Mouse (Mus musculus): ENCODE measurements around the gene Ppm1h.

Gene Ppm1h

DNA sequence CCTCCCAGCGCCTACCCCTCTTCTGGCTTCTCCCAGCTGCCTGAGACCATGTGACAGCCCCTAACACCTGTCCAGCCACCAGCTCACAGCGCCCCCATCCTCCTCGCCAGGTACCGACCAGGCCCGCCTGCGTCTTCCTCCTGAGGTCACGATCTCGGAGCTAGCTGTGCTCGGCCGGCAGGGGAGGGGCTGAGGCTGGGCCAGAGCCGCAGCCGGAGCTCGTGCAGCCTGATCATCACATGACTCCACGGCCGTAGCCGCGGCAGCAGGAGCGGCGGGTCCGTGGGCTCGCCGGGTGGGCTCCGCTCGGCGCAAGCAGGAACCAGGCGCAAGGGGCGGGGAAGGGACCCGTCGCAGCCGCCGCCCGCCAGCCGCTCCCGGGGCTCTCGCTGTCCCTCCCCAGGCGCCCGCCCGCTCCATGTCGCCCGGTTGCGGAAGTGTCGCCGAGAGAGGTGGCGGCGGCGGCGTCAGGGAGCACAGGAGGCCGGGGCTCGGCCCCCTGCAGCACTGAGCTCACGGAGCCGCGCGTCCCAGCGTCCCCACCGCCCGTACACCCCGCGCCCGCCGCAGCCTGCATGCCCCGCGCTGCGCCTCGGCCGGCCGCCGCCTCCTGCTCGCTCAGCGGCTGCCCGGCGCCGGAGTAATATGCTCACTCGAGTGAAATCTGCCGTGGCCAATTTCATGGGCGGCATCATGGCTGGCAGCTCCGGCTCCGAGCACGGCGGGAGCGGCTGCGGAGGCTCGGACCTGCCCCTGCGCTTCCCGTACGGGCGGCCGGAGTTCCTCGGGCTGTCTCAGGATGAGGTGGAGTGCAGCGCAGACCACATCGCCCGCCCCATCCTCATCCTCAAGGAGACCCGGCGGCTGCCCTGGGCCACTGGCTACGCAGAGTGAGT is at the start of gene Ppm1h:
Gene Ppm1h (plus strand): TSS at position 222 of the 896 bp plus-strand sequence.
- under 1% methylated on average over 79 of the region's 94 CpGs for WGBS

DNA sequence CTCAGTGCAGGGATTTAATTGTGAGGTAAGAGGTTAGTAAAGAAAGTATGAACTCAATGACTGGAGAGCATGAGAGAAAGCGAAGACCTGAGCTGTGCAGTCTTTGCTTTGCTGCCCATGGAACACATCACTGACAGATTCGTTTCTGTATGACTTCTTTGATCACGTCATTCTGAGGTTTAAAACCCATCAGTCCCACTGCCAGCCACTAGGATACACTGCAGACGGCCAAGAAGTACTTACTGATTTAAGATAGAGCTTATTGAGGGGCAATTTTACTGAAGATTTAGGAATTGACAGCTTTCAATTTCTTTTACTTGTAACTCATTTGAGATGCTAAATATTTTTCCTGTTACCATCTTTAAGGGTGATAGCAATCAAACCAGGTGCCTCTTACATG is 49.6 kb upstream of the Ppm1h start:
- 72% methylated on average over 4 of the region's 4 CpGs for WGBS

DNA sequence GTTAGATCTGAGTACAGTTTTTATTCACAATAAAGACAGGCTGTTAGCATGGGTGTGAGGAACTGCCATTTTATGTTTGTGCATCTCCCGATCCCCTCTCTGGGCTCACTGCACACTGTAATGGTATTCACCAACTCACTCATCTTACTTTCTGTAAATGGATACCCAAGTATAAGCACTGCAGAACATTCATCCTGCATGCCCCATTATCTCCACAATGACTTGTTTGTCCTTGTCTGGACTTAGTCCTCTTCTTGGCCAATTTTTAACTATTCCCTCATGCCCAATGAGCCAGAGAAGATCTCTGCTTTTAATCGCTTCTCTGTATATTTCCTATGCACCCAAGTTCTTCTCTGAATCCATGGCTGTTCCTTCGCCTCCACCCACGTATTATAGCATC is 38.7 kb upstream of the Ppm1h start:
- WGBS, result 94% methylated on average over 4 of the region's 4 CpGs

DNA sequence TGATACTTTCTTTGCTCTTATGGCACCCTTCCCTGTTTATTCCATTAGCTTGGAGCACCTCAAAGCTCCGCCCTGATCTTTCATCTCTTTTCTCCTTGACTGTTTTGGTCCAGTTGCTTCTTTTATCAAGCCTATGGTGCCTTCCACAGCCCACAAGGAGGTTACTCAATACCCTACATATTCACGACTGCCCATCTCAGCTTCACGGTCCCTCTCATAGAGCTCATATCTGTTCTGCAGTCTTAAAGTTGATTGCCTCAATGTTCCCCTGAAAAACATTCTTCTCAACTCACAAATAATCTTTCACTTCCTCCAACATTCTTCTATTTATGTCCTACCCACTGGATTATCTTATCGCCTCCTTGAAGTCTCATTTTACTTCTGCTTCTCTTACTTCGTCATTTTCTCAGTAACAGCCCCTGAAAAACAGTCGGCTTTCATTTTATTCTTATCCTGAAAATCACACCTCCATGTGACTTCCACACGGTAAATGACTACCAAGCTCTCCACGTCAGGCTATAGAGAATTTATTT is 37.2 kb upstream of the Ppm1h start:
- 65% methylated on average over 8 of the region's 8 CpGs for WGBS

DNA sequence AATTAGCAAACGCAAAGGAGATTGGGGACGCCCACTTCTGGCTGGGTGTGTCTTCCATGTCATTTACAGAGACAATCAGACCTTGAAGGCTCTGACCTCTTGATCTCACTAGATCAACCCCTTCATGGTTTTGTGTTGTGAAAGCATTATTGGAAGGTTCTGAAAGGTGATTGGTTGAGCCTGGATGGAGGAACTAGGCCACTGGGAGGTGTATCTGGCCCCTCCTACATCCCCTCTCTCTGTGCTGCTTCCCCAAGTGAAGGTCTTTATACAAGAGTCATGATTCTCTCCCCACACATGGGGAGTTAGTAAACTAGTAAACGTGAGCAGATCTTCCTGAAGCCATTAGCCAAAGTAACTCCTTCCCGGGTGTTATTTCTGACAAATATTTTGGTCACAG is 36.4 kb upstream of the Ppm1h start:
- 88% methylated on average over 4 of the region's 4 CpGs for WGBS

DNA sequence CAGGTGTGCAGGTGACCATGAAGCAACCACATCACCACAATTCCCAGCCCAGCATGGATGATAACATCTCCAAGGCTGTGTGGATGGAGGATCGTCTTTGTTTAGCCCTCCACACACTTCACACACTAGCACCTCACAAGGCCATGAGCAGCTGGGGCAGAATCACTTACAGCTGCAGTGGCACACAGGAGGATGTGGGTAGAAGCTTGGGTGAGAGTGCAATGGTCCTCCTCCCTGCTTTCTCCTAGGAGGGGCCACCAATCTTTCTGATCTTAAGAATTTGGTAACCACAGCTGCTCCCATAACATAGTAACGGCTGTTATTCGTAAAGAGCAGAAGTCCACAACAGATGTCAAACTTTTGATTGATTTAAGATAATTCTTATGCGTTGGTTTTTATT is 26.6 kb upstream of the Ppm1h start:
- WGBS, result 94% methylated on average over 4 of the region's 4 CpGs

DNA sequence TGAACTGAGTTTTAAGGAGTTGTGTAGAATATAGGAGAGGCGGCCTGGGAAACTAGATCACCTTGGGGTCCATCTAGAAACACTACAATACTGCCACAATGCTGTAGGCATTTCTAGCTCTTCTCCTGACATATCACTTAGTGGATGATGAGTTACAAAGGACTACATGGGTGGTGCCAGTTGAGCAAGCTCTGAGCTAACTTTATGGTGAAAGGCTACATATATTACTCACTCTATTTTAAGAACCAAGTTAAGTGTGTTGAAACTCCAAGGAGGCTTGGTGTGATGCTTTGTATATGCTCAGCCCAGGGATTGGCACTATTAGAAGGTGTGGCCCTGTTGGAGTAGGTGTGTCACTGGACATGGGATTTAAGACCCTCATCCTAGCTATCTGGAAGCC is 26.0 kb upstream of the Ppm1h start:
- 97% methylated on average over 1 of the region's 1 CpGs for WGBS

DNA sequence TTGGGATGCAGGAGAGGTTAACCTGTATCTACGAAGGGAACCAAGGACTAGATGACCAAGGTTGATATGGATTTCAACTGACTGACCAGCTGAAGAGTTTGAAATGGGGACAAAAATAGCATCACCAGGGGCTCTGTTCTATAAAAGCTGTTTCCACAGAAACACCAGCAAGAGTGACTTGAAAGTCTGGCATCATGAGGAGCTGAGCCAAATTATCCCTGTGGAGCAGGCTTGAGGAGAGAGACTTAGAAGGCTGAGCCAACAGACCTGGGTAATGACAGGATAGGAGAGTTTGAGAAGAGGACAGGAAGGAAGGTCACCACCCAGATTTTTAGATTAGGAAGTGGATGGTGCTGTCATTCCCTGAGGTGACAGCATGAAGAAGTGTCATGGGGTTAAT is 12.9 kb upstream of the Ppm1h start:
- WGBS, result 78% methylated on average over 1 of the region's 1 CpGs

DNA sequence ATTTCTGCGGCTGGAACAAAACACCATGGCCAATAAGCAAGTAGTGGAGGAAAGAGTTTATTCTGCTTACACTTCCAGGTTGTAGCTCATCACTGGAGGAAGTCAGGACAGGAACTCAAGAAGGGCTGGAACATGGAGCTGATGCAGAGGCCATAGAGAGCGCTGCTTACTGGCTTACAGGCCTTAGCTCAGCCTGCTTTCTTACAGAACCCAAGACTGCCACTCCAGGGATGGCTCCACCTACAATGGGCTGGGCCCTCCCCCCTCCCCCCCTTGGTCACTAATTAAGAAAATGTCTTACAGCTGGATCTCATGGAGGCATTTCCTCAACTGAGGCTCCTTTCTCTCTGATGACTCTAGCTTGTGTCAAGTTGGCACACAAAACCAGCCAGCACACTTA is 7.3 kb upstream of the Ppm1h start:
- 86% methylated on average over 2 of the region's 2 CpGs for WGBS

DNA sequence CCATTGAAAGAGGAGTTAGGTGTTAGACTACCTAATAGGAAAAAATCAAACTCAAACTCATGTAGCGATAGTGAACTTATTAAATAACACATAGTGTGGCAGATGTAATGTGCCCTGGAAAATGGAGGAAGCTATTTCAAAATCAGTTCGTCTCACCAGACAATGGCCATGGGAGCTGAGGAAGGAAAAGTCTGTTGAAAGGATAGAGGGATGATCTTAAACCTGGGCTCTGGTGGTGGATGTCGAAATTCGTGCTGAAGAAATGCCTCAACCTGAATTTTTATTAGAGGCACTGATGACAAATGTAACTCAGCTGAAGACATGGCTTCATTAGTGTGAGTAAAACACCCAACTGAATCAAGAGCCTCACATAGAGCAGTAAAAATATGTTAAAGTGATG is 6.5 kb upstream of the Ppm1h start:
- WGBS, result 89% methylated on average over 4 of the region's 4 CpGs

DNA sequence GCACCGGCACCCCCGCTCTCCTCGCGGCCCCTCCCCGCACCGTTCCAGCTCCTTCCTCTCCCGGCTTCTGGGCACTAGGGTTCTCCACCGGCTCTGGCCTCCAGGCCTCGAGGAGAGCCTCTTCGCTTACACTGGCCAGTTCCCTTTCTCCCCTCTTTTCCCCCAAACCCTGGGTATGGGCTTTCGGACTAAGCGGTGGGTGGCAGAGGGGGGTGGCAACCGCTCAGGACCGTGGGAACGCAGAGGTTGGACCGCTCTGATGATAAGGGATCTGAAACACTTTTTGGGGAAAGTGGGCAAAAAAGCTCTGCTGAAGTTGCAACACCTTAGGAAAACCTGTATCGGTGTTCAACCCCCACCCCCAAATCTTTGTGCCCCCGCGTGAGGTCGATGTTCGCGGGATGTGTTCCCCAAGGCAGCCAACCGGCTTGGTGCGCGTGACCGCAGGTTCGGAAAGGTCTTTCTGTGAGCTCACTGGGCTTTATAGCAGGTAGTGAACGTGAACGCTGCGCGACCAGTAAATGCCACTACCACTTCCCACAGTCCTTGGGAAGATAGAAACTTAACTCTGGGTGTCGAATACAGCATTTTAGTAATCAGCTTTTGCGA is 979 bp downstream of the Ppm1h start:
- WGBS, result under 1% methylated on average over 33 of the region's 33 CpGs

DNA sequence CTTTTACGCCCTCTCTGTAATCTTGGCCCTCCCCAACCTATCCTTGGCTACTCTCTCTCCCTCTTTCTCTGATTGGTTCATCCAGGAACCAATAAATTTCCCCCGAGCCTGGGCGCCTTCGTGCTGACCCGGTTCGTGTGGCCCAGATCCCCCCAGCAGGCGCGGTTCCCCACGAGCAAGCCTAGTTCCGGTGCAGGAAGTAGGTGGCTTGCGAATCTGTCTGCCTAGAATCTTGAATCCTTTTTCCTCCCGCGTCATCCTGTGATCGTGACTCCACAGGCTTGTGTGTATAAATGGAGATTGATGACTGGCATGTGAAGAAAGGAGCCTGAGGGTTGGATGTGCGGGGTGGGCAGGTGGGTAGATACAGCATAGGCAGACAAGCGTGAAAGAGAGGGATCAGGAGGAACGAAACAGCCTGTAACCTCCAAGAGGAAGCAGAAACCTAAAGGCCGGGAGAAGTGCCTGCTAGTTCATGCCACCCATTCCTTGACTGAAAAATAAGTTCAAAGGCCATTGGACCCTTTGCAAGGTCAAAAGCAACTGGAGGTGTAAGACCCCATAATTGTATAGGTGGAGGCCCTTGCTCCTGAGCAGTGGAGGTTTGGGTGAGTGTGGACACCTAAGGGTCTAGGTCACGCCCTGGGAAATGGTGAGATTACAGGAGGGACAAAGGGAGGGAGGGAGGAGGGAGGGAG is 2.0 kb downstream of the Ppm1h start:
- WGBS, result 8% methylated on average over 19 of the region's 19 CpGs

DNA sequence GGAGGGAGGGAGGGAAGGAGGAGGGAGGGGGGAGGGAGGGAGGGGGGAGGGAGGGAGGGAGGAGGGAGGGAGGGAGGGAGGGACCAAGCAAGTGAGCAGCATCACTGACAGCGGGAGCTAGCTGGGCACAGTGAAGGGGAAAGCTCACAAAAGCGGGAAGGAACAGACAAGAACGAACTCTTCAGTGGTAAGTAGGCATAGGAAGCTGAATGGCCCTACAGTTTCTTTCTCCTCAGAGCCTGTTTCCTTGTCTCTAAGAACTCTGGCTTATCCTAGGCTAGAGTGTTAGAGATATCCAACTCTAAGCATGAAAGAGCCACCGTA is 2.5 kb downstream of the Ppm1h start:
- 34% methylated on average over 4 of the region's 4 CpGs for WGBS

DNA sequence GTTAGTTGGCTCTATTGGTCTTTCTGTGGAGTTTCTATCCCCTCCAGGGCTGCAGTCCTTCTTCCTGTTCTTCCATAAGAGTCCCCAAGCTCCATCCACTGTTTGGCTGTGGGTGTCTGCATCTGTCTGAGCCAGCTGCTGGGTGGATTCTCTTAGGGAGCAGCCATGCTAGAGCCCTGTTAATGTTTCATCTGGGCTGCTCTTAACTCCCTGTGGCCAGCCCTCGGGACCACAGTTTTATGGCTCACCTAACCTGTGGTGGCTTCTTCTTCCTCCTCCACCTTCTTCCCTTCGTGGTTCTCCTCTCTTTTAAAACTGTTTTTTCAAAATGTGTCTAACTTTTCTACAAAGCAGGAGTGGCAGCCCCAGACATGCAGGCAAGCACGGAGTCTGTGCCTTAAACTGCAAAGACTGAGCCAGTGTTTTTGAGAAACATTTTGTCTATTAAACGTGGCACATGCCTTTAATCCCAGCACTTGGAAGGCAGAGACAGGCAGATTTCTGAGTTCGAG is 5.3 kb downstream of the Ppm1h start:
- WGBS, result 81% methylated on average over 5 of the region's 5 CpGs

DNA sequence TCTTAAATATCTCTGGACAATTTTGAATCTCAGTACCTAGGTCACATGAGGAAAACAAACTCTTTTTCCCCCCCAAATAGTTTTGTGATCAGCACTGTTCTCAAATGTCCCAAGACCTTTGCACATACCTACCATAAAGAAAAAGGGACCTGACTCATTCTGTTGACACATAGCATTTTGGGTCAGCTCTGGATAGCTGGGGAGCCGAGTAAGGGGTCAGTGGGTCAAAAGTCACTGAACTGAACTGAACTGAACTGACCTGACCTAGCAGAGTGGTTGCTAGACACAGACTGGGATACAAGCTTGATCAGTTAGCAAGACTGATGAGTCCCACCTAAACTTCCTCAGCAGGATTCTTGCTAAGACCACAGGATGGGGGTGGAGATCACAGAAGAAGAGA is 6.7 kb downstream of the Ppm1h start:
- 82% methylated on average over 1 of the region's 1 CpGs for WGBS

DNA sequence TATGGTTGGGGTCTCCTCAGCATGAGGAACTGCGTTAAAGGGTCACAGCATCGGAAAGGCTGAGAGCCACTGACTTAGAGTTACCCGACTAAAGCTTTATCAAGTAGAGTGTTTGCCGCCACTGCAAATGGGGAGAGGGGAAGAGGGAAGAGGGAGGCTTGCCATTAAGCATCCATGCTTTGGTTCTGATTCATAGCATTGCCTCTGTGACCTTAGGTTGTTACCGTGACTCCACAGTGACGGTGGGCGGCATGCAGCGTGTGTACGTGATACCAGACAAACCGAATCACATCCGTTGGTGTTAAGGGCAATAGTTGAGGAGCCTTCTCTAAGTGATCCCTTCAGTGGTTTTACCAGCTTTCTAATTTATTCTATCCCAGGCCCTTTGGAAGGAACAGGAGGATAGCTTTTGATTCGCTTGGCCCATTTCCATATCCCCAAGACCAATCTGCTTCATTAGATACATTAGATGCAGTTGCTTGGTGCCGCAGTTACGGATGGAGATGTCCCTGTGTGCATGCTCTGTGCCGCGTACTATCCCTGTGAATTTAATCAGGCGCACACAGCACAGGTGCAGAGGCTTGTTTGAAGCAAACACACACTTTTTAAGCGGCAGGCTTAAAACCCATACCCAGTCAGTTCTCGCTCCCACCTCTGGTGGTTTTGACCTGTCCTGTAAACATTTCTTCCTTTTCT is 7.4 kb downstream of the Ppm1h start:
- WGBS, result 89% methylated on average over 19 of the region's 19 CpGs

DNA sequence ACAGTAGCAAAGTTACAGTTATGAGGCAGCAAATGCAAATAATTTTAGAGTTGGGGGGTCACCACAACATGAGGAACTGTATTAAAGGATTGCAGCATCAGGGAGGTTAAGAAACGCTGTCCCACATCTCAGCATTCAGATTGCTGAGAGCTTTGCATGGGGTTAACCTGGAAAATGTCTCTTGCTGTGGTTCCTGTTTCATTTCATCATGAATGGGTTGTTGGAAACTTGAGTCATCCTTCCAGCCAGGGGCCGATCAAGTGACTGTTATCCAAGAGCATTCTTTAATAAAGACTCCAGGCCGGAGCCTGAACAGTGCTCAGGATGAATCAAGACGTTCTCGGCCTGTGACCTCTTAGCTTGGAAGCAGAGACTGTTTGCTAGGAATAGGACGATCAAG is 12.1 kb downstream of the Ppm1h start:
- 88% methylated on average over 6 of the region's 6 CpGs for WGBS

DNA sequence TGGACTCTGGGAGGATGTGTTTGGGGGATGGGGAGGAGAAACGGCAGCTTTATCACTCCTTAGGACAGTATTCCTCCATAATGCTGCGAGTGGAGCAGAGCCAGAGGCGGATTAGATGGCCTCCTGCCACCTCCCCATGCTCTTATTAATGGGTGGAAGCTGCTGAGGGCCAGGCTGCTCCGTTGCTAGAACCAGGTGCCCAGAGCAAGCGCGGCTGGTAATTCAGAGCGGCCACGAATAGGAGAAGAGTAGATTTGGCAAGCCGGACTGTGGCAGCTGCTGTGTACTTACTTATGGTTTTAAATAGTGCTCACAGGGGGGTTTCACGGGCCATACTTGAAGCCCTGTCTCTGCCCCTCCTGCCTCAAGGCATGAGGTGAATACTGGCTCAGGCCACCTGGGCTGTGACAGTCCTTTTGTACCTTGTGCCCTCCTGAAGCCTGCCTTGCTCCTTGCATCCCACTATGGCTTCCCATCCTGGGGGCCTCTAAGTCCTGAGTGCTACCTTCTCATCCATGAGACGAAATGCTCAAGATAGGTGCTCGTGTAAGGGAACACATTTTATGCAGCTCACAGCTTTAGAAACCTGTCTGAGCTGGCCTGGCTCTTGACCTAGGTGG is 14.7 kb downstream of the Ppm1h start:
- WGBS, result 38% methylated on average over 12 of the region's 12 CpGs

DNA sequence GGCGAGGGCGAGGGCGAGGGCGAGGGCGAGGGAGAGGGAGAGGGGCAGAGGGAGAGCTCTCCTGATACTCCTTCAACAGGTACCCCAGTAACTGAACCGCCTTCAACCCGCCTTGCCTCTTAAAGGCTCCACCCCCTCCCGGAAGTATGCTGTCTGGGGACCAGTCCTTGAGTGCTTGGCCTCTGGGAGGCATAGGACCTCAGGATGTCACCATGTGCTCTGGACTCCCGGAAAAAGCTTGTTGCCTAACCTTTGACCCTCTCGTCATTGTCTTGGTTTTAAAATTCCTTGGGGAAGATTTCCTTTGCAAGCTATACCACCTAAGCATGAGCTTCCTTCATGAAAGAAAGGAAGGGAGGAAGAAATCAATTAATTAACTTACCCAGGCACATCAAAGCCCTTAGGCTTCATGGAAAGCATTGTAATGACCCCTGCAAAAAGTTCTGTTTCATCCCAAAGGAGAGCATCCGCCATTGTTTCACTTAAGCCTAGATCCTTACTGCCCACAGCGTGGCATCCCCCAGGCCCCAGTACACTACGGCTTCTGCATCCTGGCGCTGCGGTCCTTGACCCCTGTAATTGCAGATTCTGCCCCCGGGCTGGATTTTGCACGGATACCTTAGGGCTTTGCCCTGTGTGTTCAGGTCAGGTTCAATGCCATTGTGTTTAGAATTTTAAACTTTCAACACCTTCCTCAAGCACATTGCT is 15.5 kb downstream of the Ppm1h start:
- 85% methylated on average over 17 of the region's 17 CpGs for WGBS

DNA sequence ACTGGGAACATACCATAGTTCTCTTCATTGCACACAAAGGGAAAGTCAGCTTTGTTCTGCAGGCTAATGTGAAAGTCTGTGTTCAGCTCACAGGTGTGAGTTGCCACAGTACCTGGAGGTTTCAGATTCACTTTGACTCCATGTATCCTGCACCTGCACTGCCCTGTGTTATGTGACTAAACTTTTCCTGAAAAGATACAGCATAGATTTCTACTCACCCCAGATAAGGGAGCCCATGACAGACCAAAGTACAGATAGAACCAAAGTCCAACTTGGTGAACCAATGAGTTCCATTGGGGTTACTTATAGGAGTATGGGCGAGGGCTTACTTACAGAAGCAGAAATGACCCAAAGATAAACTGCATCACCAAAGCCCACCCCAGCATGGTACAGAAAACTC is 17.8 kb downstream of the Ppm1h start:
- WGBS, result 100% methylated on average over 1 of the region's 1 CpGs

DNA sequence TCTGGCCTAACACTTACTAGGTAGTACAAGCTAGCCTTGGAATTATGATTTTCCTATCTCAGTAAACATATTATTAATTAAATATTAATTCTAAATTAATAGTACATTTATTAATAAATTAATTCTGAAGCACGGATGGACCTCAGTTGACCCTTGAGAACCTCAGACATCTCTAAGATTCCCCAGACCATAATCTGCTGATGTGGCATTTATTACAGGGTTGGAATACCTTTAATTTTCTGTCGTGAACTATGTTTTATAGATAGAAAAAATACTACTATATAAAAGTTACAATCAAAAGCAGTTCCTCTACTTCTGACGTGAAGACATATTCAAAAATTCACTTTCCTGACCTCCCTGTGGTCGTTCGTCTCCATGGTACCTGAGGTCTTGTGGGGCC is 19.8 kb downstream of the Ppm1h start:
- WGBS, result 94% methylated on average over 5 of the region's 5 CpGs
